ENCODE assay signal across 8 mouse cellular contexts in the genomic region with DNA sequence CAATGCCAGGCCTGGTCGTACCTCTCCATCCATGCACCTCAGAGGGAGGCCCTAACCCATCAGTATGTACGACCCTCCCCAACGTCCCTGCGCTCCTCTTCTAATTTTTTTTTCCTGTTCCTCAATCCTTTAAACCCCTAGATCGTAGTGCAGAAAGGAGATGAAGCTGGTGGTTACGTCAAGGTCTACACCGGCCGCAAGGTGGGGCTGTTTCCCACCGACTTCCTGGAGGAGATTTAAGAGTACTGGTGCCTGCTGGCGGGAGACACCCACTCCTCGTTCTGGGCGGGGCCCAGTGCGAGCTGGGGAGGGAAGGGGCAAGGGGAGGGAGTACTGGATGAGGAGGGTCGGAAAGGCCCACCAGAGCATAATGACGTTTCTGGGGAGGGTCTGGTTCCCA. TPM values are rescaled to one million over a fixed set of nuclear protein-coding genes. Genes with fewer than 3 reads are reported as not detected.
DNase-seq lines count a peak whose midpoint lies in the region; ATAC-seq and TF ChIP-seq lines count a peak whose summit lies in the region.

No protein-coding gene starts in this region.

- peaks cover 37% of the 10 kb centered on the region for H3K4me1 ChIP-seq in intestine, embryonic 15.5 days (replicated peaks)

- no peaks in the 10 kb centered on the region for H3K9me3 ChIP-seq in intestine, embryonic 15.5 days

- TF ChIP-seq CTCF in gastrocnemius, adult 2 months (IDR thresholded peaks at IDR 0.05), result peak; percentile 70

- H3K4me3 ChIP-seq in gastrocnemius, adult 2 months, result peak overlapping the region; percentile 66
- H3K4me3 ChIP-seq in intestine, embryonic 15.5 days (replicated peaks), result 0 out of 2 replicates have a peak overlapping the region, but pooled peaks have one; percentile 8

- H3K36me3 ChIP-seq in intestine, embryonic 15.5 days, result 0 out of 2 replicates have a peak, but pooled peaks cover 5% of the 10 kb centered on the region

- peak overlapping the region; percentile 80 for H3K4me2 ChIP-seq in intestine, embryonic 15.5 days (replicated peaks)

- peaks cover 46% of the 10 kb centered on the region for H3K27me3 ChIP-seq in intestine, embryonic 15.5 days (replicated peaks)

- ATAC-seq in cerebellum, adult (ENCODE audit: insufficient number of reproducible peaks, low FRiP score, low TSS enrichment), result no peak
- peak; percentile 2; the same call in 1 of the 2 replicates for ATAC-seq in intestine, embryonic 15.5 days

- intact Hi-C loops in gastrocnemius, adult 2 months (cut with DNase I), result no loop called here
- intact Hi-C loops in left cerebral cortex, postnatal 36 days (cut with DNase I), result no loop called here

- DNase-seq in cerebellum, adult 11 months, result peak; percentile 80
- DNase-seq in cerebellum, postnatal 14 days, result peak; percentile 93 to 97
- DNase-seq in gastrocnemius, adult 2 months, result peak; percentile 82
- peak; percentile 72 for DNase-seq in left cerebral cortex, postnatal 36 days (ENCODE audit: low spot score in 2 of 2)
- DNase-seq in mesoderm, embryonic 11.5 days (ENCODE audit: low read depth, low spot score), result peak; percentile 82
- peak; percentile 56 for DNase-seq in spleen, adult 12 weeks (ENCODE audit: low spot score)

- 6% methylated on average over 15 of the region's 15 CpGs for WGBS in intestine, embryonic 15.5 days

- peak overlapping the region; percentile 5; the same call in 1 of the 2 replicates for H3K27ac ChIP-seq in gastrocnemius, adult 2 months
- no peak overlapping the region for H3K27ac ChIP-seq in intestine, embryonic 15.5 days

- H3K9ac ChIP-seq in intestine, embryonic 15.5 days, result no peak overlapping the region

RNA-seq across cellular contexts. Expression of a gene that starts 6.5 kb away (rescaled TPM):
- 10 to 100 TPM in 1 of 2 experiments, 1 to 10 TPM in 1; 8.1 to 16.5 TPM for total RNA-seq in gastrocnemius, adult 2 months (2021)
- 52.7 and 53.8 TPM in 2 replicates for polyA plus RNA-seq in intestine, embryonic 15.5 days (2015; fragmentation: Nextera tagmentation; extraction: Ambion mirVana)
- total RNA-seq in left cerebral cortex, postnatal 36 days (2021), result 1 to 10 TPM; 2.1 to 4.9 TPM

RNA-seq across cellular contexts. Expression of a gene that starts 6.8 kb away (rescaled TPM):
- total RNA-seq in gastrocnemius, adult 2 months (2021), result 100 to 1,000 TPM; 393 to 462 TPM
- 0.41 and 0.74 TPM in 2 replicates for polyA plus RNA-seq in intestine, embryonic 15.5 days (2015; fragmentation: Nextera tagmentation; extraction: Ambion mirVana)
- total RNA-seq in left cerebral cortex, postnatal 36 days (2021), result 1 to 10 TPM; 1.7 to 2.9 TPM

RNA-seq across cellular contexts. Expression of a gene that starts 14.0 kb away (rescaled TPM):
- total RNA-seq in gastrocnemius, adult 2 months (2021), result 10 to 100 TPM; 22.7 to 28.9 TPM
- polyA plus RNA-seq in intestine, embryonic 15.5 days (2015; fragmentation: Nextera tagmentation; extraction: Ambion mirVana), result 147 and 149 TPM in 2 replicates
- 10 to 100 TPM; 22.8 to 29.9 TPM for total RNA-seq in left cerebral cortex, postnatal 36 days (2021)

RNA-seq across cellular contexts. Expression of a gene that starts 26.1 kb away (rescaled TPM):
- under 1 TPM; 0.17 to 0.23 TPM for total RNA-seq in gastrocnemius, adult 2 months (2021)
- polyA plus RNA-seq in intestine, embryonic 15.5 days (2015; fragmentation: Nextera tagmentation; extraction: Ambion mirVana), result 4.9 and 5.7 TPM in 2 replicates
- 1 to 10 TPM; 6.0 to 7.6 TPM for total RNA-seq in left cerebral cortex, postnatal 36 days (2021)

Comparison
In these comparisons a context has a peak if more than half of its experiments do, and no peak if none do; other contexts are left out.
1. RNA of a gene that starts 6.8 kb away (total RNA-seq): 393 to 462 TPM in gastrocnemius, adult 2 months; 1.7 to 2.9 TPM in left cerebral cortex, postnatal 36 days; every median in the first group is over 100 times any median in the second.
2. Peak in every context shown above with its lines, with median percentiles within 50 percentile points of each other: DNase-seq.